Mouse (Mus musculus): Measurements from ENCODE around the gene Ifnlr1. TPM values are rescaled to one million over a fixed set of nuclear protein-coding genes. Genes with fewer than 3 reads are reported as not detected.
A peak's percentile ranks its signal among the peaks of the same experiment; 100 is the strongest.

The Ifnlr1 gene
- total and polyA plus RNA-seq, 3 experiments = 0.03 TPM; not detected in 2

DNA sequence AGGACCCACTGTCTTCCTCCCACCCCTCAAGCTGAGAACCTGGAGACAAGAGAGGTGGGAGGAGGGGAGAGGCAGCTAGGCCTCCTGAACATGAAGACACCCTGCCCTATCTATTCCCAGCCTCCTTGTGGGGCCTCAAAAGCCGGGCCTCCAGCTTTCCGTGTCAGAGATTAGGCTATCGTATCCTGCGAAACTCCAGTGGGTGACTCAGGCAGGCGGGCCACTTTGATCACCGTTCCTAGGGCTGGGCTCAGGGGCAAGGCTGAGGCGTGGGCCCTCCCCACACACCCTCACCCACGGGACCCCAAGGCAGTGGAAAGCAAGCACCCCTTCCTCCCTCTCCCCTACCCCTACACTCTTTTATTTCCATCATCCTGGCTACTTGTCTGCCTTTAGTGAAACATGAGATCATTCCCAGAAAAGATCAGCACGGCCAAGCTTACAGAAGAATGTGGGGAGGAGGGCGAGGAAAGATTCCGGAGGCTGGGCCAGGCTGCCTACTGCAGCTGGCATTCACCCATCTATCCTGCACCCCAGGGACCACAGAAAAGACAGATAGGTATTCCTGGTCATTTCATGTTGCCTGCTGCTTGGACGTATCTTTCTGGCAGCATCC, 41.0 kb upstream of the Ifnlr1 start:
- Histone ChIP-seq H3K9ac (ENCODE audit: control insufficient read depth, low read depth, low read length, poor library complexity, severe bottlenecking) (no peak overlapping the region), H3K27ac (ENCODE audit: control insufficient read depth, low read depth, low read length) (no peak overlapping the region)
- DNase-seq (ENCODE audit: low read depth, low spot score) = no peak

DNA sequence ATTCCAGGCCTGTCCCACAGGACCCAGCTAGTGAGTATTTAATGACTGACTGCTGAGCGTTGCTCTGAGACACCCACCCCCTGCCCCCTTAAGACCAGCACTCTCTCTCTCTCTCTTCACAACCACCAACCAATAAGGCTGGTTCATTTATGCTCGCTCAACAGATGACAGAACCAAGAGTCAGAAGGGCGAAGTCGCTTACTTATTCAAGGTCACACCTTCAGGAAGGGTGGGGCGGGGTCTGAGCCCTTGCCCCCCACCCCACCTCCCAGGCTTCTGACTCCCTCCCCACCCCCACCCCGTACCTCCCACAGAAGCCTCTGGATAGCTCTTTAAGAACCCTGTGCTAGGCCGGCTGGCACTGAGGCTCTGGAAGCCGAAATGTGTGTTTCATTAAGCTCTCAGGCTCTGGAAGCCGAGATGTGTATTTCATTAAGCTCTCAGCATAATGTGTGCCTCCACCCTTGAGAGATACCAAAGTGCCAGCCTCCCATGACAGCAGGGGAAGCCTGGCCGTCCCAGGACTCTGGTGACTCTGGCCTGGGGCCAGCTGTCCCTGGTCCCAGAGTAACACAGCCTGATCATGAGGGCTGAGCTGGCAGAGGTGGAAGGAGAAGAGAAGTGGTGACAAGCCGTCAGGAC, 33.0 kb upstream of the Ifnlr1 start:
- Histone ChIP-seq H3K4me3 (ENCODE audit: control insufficient read depth in 1 of 2, insufficient read depth in 1 of 2, low read depth in 2 of 2, low read length in 2 of 2) (peak overlapping the region; percentile 26 to 53), H3K9ac (ENCODE audit: control insufficient read depth, low read depth, low read length, poor library complexity, severe bottlenecking) (no peak overlapping the region), H3K4me1 (ENCODE audit: control insufficient read depth in 1 of 2, insufficient read depth in 2 of 2, low read length in 2 of 2) (no peaks in the 10 kb centered on the region), H3K79me2 (ENCODE audit: control insufficient read depth, insufficient read depth, low read length, poor library complexity) (no peaks in the 10 kb centered on the region), H3K27ac (ENCODE audit: control insufficient read depth, low read depth, low read length) (no peak overlapping the region), H3K27me3 (ENCODE audit: control insufficient read depth in 1 of 2, insufficient read depth in 2 of 2, low read length in 2 of 2) (no peaks in the 10 kb centered on the region; a peak in 1 of 4 replicates), H3K9me3 (replicated peaks; ENCODE audit: insufficient read depth, low read length) (no peaks in the 10 kb centered on the region), H3K36me3 (ENCODE audit: control insufficient read depth in 1 of 2, insufficient read depth in 2 of 2, low read length in 2 of 2) (no peaks in the 10 kb centered on the region; a peak in 1 of 4 replicates)
- no peak for TF ChIP-seq CHD2 (IDR thresholded peaks at IDR 0.05; ENCODE audit: low read length)
- no peak for TF ChIP-seq EP300 (IDR thresholded peaks at IDR 0.05; ENCODE audit: low read depth in 1 of 2, low read length in 2 of 2)
- no peak for TF ChIP-seq TAL1 (IDR thresholded peaks at IDR 0.05; ENCODE audit: low read length)
- no peak for TF ChIP-seq MXI1 (IDR thresholded peaks at IDR 0.05; ENCODE audit: low read depth, low read length)
- TF ChIP-seq MAZ (IDR thresholded peaks at IDR 0.05; ENCODE audit: low read depth, low read length) = no peak
- TF ChIP-seq MAX (IDR thresholded peaks at IDR 0.05; ENCODE audit: low read length) = no peak
- TF ChIP-seq NELFE (IDR thresholded peaks at IDR 0.05; ENCODE audit: low read depth, low read length) = no peak
- TF ChIP-seq GATA1 (IDR thresholded peaks at IDR 0.05; ENCODE audit: low read depth, low read length) = no peak
- DNase-seq (ENCODE audit: low read depth, low spot score) = no peak

More for the DNA sequence above, 41.0 kb upstream of the Ifnlr1 start:
- no peaks in the 10 kb centered on the region for H3K79me2 ChIP-seq (ENCODE audit: control insufficient read depth, insufficient read depth, low read length, poor library complexity)
- TF ChIP-seq MYB (IDR thresholded peaks at IDR 0.05; ENCODE audit: low read depth, low read length) = no peak
- no peak for TF ChIP-seq TCF12 (IDR thresholded peaks at IDR 0.05; ENCODE audit: low read depth, low read length)
- no peak for TF ChIP-seq RAD21 (IDR thresholded peaks at IDR 0.05; ENCODE audit: low read depth, low read length)
- TF ChIP-seq USF1 (IDR thresholded peaks at IDR 0.05; ENCODE audit: low read depth, low read length) = no peak
- TF ChIP-seq KAT2A (conservative IDR thresholded peaks at IDR 0.05; ENCODE audit: low read depth, low read length) = no peak
- no peak for TF ChIP-seq ELF1 (IDR thresholded peaks at IDR 0.05; ENCODE audit: low read depth, low read length)
- no peak for TF ChIP-seq HCFC1 (IDR thresholded peaks at IDR 0.05; ENCODE audit: low read depth, low read length)
- no peak for TF ChIP-seq CTCF (IDR thresholded peaks at IDR 0.05 in 2 of 3, conservative IDR thresholded peaks at IDR 0.05 in 1 of 3; ENCODE audit: control insufficient read depth in 1 of 3, insufficient read depth in 1 of 3, low read depth in 2 of 3, low read length in 3 of 3, poor library complexity in 1 of 3, severe bottlenecking in 1 of 3)
- TF ChIP-seq ZKSCAN1 (IDR thresholded peaks at IDR 0.05; ENCODE audit: low read depth, low read length) = no peak
- TF ChIP-seq JUND (IDR thresholded peaks at IDR 0.05; ENCODE audit: low read depth, low read length) = no peak
- no peak for TF ChIP-seq MEF2A (IDR thresholded peaks at IDR 0.05; ENCODE audit: extremely low read depth, insufficient replicate concordance, low read depth, low read length, poor library complexity, severe bottlenecking)
- TF ChIP-seq TBP (IDR thresholded peaks at IDR 0.05; ENCODE audit: low read depth, low read length) = no peak
- TF ChIP-seq CHD1 (IDR thresholded peaks at IDR 0.05; ENCODE audit: low read depth, low read length) = no peak
- no peak for TF ChIP-seq BHLHE40 (IDR thresholded peaks at IDR 0.05; ENCODE audit: borderline replicate concordance, low read depth, low read length)
- TF ChIP-seq NRF1 (IDR thresholded peaks at IDR 0.05; ENCODE audit: insufficient read depth, low read depth, low read length, poor library complexity, severe bottlenecking) = no peak
- TF ChIP-seq GABPA (IDR thresholded peaks at IDR 0.05; ENCODE audit: low read depth, low read length) = no peak
- TF ChIP-seq NELFE (IDR thresholded peaks at IDR 0.05; ENCODE audit: low read depth, low read length) = no peak
- H3K36me3 ChIP-seq (ENCODE audit: control insufficient read depth in 1 of 2, insufficient read depth in 2 of 2, low read length in 2 of 2) = no peaks in the 10 kb centered on the region
- peaks cover 0 to 4% of the 10 kb centered on the region in 2 experiments; a peak in 2 of 4 replicates for H3K27me3 ChIP-seq (ENCODE audit: control insufficient read depth in 1 of 2, insufficient read depth in 2 of 2, low read length in 2 of 2)
- H3K4me1 ChIP-seq (ENCODE audit: control insufficient read depth in 1 of 2, insufficient read depth in 2 of 2, low read length in 2 of 2) = peaks cover 0 to 4% of the 10 kb centered on the region in 2 experiments; a peak in 1 of 4 replicates
- no peak overlapping the region for H3K4me3 ChIP-seq (ENCODE audit: control insufficient read depth in 1 of 2, insufficient read depth in 1 of 2, low read depth in 2 of 2, low read length in 2 of 2)
- no peaks in the 10 kb centered on the region for H3K9me3 ChIP-seq (replicated peaks; ENCODE audit: insufficient read depth, low read length)
